Mouse (Mus musculus) limb, embryonic 11.5 days (tissue): Measurements from ENCODE around the gene Lrrc4c. TPM values are rescaled to one million over a fixed set of nuclear protein-coding genes. Genes with fewer than 3 reads are reported as not detected.

ENCODE experiments used
- ATAC-seq: fragments of 200-750 bp; cut with Nextera tagmentation; 2 replicates; pipeline ENCODE4 v1.8.0; 2017; ENCODE audit warnings: low read depth; ENCODE audit not compliant: insufficient number of reproducible peaks, low FRiP score, low TSS enrichment
- DNase-seq: peaks from one replicate; pipeline ENCODE4 v3.0.0-alpha.2; 2015; ENCODE audit warnings: low spot score
- H3K27ac ChIP-seq: fragments of 300-500 bp; sonication (generic); replicated peaks from 2 replicates; pipeline ENCODE4 v1.5.1; 2014; ENCODE audit warnings: low read depth, mild to moderate bottlenecking, low read length
- H3K27me3 ChIP-seq: fragments of 300-500 bp; sonication (generic); 2 replicates; pipeline ENCODE4 v1.6.1; 2014; ENCODE audit warnings: mild to moderate bottlenecking, low read length, mixed read lengths; ENCODE audit not compliant: control insufficient read depth, insufficient read depth
- H3K36me3 ChIP-seq: fragments of 300-500 bp; sonication (generic); 2 replicates; pipeline ENCODE4 v1.6.1; 2014; ENCODE audit warnings: mild to moderate bottlenecking, low read length, moderate library complexity, mixed read lengths; ENCODE audit not compliant: control insufficient read depth, insufficient read depth
- H3K4me1 ChIP-seq: fragments of 300-500 bp; sonication (generic); 2 replicates; pipeline ENCODE4 v1.6.1; 2014; ENCODE audit warnings: low read length, mixed read lengths; ENCODE audit not compliant: control insufficient read depth, insufficient read depth
- H3K4me2 ChIP-seq: fragments of 300-500 bp; sonication (generic); 2 replicates; pipeline ENCODE4 v1.6.1; 2014; ENCODE audit warnings: low read depth, mild to moderate bottlenecking, moderate library complexity; ENCODE audit not compliant: severe bottlenecking
- H3K4me3 ChIP-seq: fragments of 300-500 bp; sonication (generic); 2 replicates; pipeline ENCODE4 v1.5.1; 2014; ENCODE audit warnings: low read depth, low read length
- H3K9ac ChIP-seq: fragments of 300-500 bp; sonication (generic); 2 replicates; pipeline ENCODE4 v1.6.1; 2014; ENCODE audit warnings: mild to moderate bottlenecking, low read length
- H3K9me3 ChIP-seq: fragments of 300-500 bp; sonication (generic); 2 replicates; pipeline ENCODE4 v1.6.1; 2016; ENCODE audit warnings: low read length; ENCODE audit not compliant: control insufficient read depth
- WGBS: fragments of 180-500 bp; shearing (Covaris S2); extraction: QIAGEN DNeasy Blood & Tissue Kit; methylation state at CpG from one replicate; pipeline ENCODE4 v1.1.7; 2014; 5-methylcytosine and 5-hydroxymethylcytosine counted together
- polyA plus RNA-seq: library from polyadenylated mRNA; unstranded; fragments of >200 nt; fragmentation: Nextera tagmentation; extraction: Ambion mirVana; gene quantifications from 2 replicates; pipeline ENCODE4 v1.2.1, GENCODE M21; 2014

The Lrrc4c gene
- polyA plus RNA-seq, 1 experiment from 2014 or later: 0.13 TPM

GRCm38 (mm10) chr2:97036401-97036800 is 718.4 kb downstream of the Lrrc4c start:
- ATAC-seq (no peak), DNase-seq (no peak)
- H3K4me3 ChIP-seq: no peak overlapping the region
- H3K4me2 ChIP-seq: no peak overlapping the region
- no peaks in the 10 kb centered on the region for H3K9me3 ChIP-seq
- H3K36me3 ChIP-seq: no peaks in the 10 kb centered on the region
- no peak overlapping the region for H3K27ac ChIP-seq
- H3K4me1 ChIP-seq: no peaks in the 10 kb centered on the region
- H3K9ac ChIP-seq: no peak overlapping the region
- no peaks in the 10 kb centered on the region for H3K27me3 ChIP-seq

GRCm38 (mm10) chr2:97037024-97037814 is 719.2 kb downstream of the Lrrc4c start:
- no peaks in the 10 kb centered on the region for H3K36me3 ChIP-seq
- WGBS: 90% methylated on average over 5 of the region's 5 CpGs
- no peak overlapping the region for H3K27ac ChIP-seq
- ATAC-seq (no peak), DNase-seq (no peak)
- no peak overlapping the region for H3K9ac ChIP-seq
- H3K27me3 ChIP-seq: no peaks in the 10 kb centered on the region
- no peaks in the 10 kb centered on the region for H3K9me3 ChIP-seq
- H3K4me3 ChIP-seq: no peak overlapping the region
- H3K4me2 ChIP-seq: no peak overlapping the region
- no peaks in the 10 kb centered on the region for H3K4me1 ChIP-seq

GRCm38 (mm10) chr2:97044016-97044415 is 726.0 kb downstream of the Lrrc4c start:
- Histone ChIP-seq H3K4me2 (no peak overlapping the region), H3K27ac (no peak overlapping the region), H3K27me3 (no peaks in the 10 kb centered on the region), H3K9me3 (no peaks in the 10 kb centered on the region), H3K4me1 (no peaks in the 10 kb centered on the region), H3K36me3 (no peaks in the 10 kb centered on the region), H3K9ac (no peak overlapping the region), H3K4me3 (no peak overlapping the region)
- DNase-seq: no peak
- WGBS: 86% methylated on average over 3 of the region's 3 CpGs
- no peak for ATAC-seq

- no peak overlapping the region for H3K4me2 ChIP-seq
- no peaks in the 10 kb centered on the region for H3K27me3 ChIP-seq
- H3K36me3 ChIP-seq: no peaks in the 10 kb centered on the region
- no peak for DNase-seq
- H3K9ac ChIP-seq: no peak overlapping the region
- no peaks in the 10 kb centered on the region for H3K4me1 ChIP-seq
- H3K4me3 ChIP-seq: no peak overlapping the region
- no peak for ATAC-seq
- 89% methylated on average over 3 of the region's 3 CpGs for WGBS
- no peaks in the 10 kb centered on the region for H3K9me3 ChIP-seq
- no peak overlapping the region for H3K27ac ChIP-seq
These were observed 727.7 kb downstream of the Lrrc4c start for GRCm38 (mm10) chr2:97045628-97046027.

GRCm38 (mm10) chr2:97080156-97080555 is 762.2 kb downstream of the Lrrc4c start:
- DNase-seq (no peak), ATAC-seq (no peak)
- Histone ChIP-seq H3K9ac (no peak overlapping the region), H3K4me3 (no peak overlapping the region), H3K9me3 (no peaks in the 10 kb centered on the region), H3K27ac (no peak overlapping the region), H3K4me1 (no peaks in the 10 kb centered on the region), H3K36me3 (no peaks in the 10 kb centered on the region), H3K27me3 (no peaks in the 10 kb centered on the region), H3K4me2 (no peak overlapping the region)
- WGBS: 87% methylated on average over 1 of the region's 1 CpGs

- Histone ChIP-seq H3K27ac (no peak overlapping the region), H3K9me3 (no peaks in the 10 kb centered on the region), H3K36me3 (no peaks in the 10 kb centered on the region), H3K4me1 (no peaks in the 10 kb centered on the region), H3K27me3 (no peaks in the 10 kb centered on the region), H3K4me3 (no peak overlapping the region), H3K4me2 (no peak overlapping the region), H3K9ac (no peak overlapping the region)
- DNase-seq (no peak), ATAC-seq (no peak)
- 74% methylated on average over 3 of the region's 3 CpGs for WGBS
These were observed 780.0 kb downstream of the Lrrc4c start for GRCm38 (mm10) chr2:97097965-97098364.

- no peaks in the 10 kb centered on the region for H3K27me3 ChIP-seq
- no peak for DNase-seq
These were observed 785.6 kb downstream of the Lrrc4c start for GRCm38 (mm10) chr2:97103398-97104162.

GRCm38 (mm10) chr2:97124246-97124645 is 806.3 kb downstream of the Lrrc4c start:
- Histone ChIP-seq H3K9ac (no peak overlapping the region), H3K4me1 (no peaks in the 10 kb centered on the region), H3K9me3 (no peaks in the 10 kb centered on the region), H3K36me3 (no peaks in the 10 kb centered on the region), H3K27me3 (no peaks in the 10 kb centered on the region), H3K27ac (no peak overlapping the region), H3K4me3 (no peak overlapping the region), H3K4me2 (no peak overlapping the region)
- DNase-seq (no peak), ATAC-seq (no peak)
- 85% methylated on average over 3 of the region's 3 CpGs for WGBS

More at GRCm38 (mm10) chr2:97103398-97104162, 785.6 kb downstream of the Lrrc4c start:
- Histone ChIP-seq H3K4me3 (no peak overlapping the region), H3K4me1 (no peaks in the 10 kb centered on the region), H3K9me3 (no peaks in the 10 kb centered on the region), H3K36me3 (no peaks in the 10 kb centered on the region), H3K27ac (no peak overlapping the region), H3K9ac (no peak overlapping the region), H3K4me2 (no peak overlapping the region)
- WGBS: 65% methylated on average over 2 of the region's 2 CpGs
- no peak for ATAC-seq
